Mouse (Mus musculus): Measurements from ENCODE around the gene Naaladl1. TPM values are rescaled to one million over a fixed set of nuclear protein-coding genes. Genes with fewer than 3 reads are reported as not detected.

The Naaladl1 gene
- total RNA-seq, 1 experiment from 2014 or later: not detected

GRCm38 (mm10) chr19:6076564-6077393 is 28.8 kb upstream of the Naaladl1 start, which contains the start of gene Vps51:
Gene Vps51, minus strand, starts transcription at chr19:6077231.
- peak; percentile 87 to 97 for ATAC-seq (replicated peaks in 1 of 2; ENCODE audit: insufficient read depth in 1 of 2, low FRiP score in 2 of 2, low TSS enrichment in 1 of 2, low read depth in 1 of 2, poor library complexity in 2 of 2, severe bottlenecking in 2 of 2)

DNA sequence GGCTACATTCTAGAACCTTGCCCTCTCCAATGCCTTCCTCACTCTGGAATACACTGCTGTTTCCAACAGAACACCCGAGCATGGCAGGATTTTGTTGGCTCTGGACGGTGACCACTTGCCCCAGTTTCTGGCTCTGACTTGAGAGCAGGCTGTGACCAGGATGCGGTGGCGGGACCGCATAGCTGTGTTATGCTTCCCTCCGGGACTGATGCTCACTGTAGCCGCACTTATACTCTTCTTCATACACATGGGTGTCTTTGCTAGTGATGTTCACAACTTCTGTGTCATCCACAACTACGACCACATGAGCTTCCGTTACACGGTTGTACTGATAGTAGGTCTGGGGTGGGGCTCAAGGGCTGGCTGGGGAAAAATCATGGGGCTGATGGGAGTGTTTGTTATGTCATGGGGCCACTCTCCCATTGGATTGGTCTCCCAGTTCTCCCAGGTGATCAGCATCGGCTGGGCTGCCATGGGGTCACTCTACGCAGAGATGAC is 25.6 kb upstream of the Naaladl1 start, which contains the start of gene Tmem262:
Tmem262 (plus strand) TSS at position 51 of the 498 bp plus-strand sequence.
- ATAC-seq (replicated peaks in 1 of 2; ENCODE audit: insufficient read depth in 1 of 2, low FRiP score in 2 of 2, low TSS enrichment in 1 of 2, low read depth in 1 of 2, poor library complexity in 2 of 2, severe bottlenecking in 2 of 2): no peak

GRCm38 (mm10) chr19:6082156-6082555 is 23.4 kb upstream of the Naaladl1 start, which contains the start of gene Gm28374:
Gene Gm28374, minus strand, starts transcription at chr19:6082256.
- no peak for ATAC-seq (replicated peaks in 1 of 2; ENCODE audit: insufficient read depth in 1 of 2, low FRiP score in 2 of 2, low TSS enrichment in 1 of 2, low read depth in 1 of 2, poor library complexity in 2 of 2, severe bottlenecking in 2 of 2)

DNA sequence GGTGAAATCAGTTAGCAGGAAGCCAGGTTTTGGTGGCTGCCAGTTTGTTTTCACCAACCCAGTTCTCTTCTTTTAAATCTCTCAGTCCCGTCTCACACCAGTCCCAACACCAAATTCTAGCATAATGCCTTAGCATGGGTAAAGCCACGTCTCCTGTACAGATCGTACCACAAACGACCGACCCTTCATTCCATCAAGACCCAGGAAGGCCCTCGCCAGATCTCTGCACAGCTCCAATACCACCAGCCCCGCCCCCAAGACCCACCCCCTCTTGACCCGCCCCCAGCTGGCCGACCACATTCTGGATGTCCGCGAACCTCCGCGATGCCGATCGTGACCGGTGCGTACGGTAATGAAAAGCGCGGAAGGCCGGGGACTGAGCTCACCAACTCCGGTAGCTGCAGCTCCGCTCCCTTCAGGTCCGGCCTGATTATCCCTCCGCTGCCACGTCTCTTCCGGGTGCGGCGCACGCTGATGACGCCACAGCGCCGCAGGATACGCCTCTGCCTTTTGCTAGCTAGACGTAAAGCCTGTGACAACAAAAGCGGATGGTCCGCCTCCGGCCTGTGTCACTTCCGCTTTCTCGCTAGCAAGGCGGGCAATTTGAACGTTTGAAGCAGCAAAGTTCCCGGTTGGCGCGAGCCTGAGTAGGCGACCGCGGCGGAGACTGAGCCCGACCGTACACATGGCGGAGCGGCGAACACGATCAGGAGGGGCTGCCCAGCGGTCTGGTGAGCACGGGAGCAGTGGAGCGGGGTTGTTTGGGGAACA is 20.9 kb upstream of the Naaladl1 start, which contains the start of the genes Zfpl1 and Cdca5:
Zfpl1 (minus strand) TSS at position 479 of the 771 bp plus-strand sequence.
Cdca5 (plus strand) TSS at position 506 of the 771 bp plus-strand sequence.
- ATAC-seq (replicated peaks in 1 of 2; ENCODE audit: insufficient read depth in 1 of 2, low FRiP score in 2 of 2, low TSS enrichment in 1 of 2, low read depth in 1 of 2, poor library complexity in 2 of 2, severe bottlenecking in 2 of 2): peak; percentile 84 to 97

DNA sequence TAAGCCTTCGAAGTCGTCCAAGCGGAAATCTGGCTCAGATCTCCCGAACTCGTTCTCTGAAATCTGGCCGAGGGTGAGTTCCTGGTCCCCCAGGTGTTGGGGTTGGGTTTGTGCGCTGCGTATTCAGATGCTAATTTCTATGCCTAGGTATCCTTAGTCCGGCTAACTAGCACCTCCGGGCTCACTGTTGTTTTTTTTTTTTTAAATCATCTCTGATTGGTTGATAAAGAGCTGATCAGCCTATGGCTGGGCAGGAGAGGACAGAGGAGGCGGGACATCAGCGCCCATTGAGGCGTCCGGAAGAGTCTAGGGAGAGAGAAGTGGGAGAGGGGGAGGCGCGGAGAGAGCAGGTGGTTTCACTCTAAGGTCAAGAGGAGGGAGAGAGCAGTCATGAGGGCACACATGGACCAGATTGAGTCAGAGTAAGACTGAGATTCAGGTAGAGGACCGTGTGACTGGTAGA is 20.1 kb upstream of the Naaladl1 start:
- peak; percentile 62 to 74 for ATAC-seq (replicated peaks in 1 of 2; ENCODE audit: insufficient read depth in 1 of 2, low FRiP score in 2 of 2, low TSS enrichment in 1 of 2, low read depth in 1 of 2, poor library complexity in 2 of 2, severe bottlenecking in 2 of 2)

DNA sequence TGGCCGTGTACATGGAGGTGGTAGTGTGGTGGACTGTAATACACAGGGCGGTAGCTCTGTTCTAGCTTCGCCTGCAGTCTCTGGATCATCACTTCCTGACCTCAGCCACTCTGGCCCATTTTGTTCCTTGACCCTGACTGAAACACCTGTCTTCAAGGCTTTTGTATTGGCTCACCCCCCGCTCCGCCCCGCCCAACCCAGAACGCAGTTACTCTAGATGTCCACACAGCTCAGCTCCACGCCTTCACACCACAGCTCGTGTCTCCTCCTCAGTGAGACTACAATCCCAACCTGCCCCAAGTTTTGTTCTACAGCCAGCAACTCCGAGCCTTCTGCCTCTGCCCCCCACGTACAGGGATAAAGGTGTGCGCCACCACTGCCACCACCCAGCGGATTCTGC is 16.7 kb upstream of the Naaladl1 start:
- no peak for ATAC-seq (replicated peaks in 1 of 2; ENCODE audit: insufficient read depth in 1 of 2, low FRiP score in 2 of 2, low TSS enrichment in 1 of 2, low read depth in 1 of 2, poor library complexity in 2 of 2, severe bottlenecking in 2 of 2)

- ATAC-seq (replicated peaks in 1 of 2; ENCODE audit: insufficient read depth in 1 of 2, low FRiP score in 2 of 2, low TSS enrichment in 1 of 2, low read depth in 1 of 2, poor library complexity in 2 of 2, severe bottlenecking in 2 of 2): no peak
These were observed 11.5 kb upstream of the Naaladl1 start, which contains the start of gene AC131692.1 for GRCm38 (mm10) chr19:6094119-6094518. Gene AC131692.1, plus strand, starts transcription at chr19:6094419.

GRCm38 (mm10) chr19:6097847-6098246 is 7.7 kb upstream of the Naaladl1 start:
- ATAC-seq (replicated peaks in 1 of 2; ENCODE audit: insufficient read depth in 1 of 2, low FRiP score in 2 of 2, low TSS enrichment in 1 of 2, low read depth in 1 of 2, poor library complexity in 2 of 2, severe bottlenecking in 2 of 2): no peak

DNA sequence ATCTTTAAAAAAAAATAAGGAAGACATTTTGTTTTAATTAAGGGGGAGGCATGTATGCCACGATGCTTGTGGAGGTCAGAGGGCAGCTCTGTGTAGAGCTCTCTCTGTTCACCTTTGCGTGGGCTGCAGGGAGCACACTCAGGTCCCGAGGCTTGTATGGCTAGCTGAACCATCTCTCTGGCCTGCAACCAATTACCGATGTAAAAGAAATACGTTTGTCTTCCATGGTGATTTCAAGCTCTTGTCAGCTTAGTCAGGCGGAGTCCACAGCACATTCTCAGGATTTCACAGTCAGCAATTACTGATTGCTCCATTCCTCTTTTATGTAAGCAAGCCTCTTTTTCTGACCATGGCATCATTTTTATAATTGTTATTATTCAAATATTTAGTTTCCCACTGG is 4.4 kb upstream of the Naaladl1 start:
- ATAC-seq (replicated peaks in 1 of 2; ENCODE audit: insufficient read depth in 1 of 2, low FRiP score in 2 of 2, low TSS enrichment in 1 of 2, low read depth in 1 of 2, poor library complexity in 2 of 2, severe bottlenecking in 2 of 2): no peak

DNA sequence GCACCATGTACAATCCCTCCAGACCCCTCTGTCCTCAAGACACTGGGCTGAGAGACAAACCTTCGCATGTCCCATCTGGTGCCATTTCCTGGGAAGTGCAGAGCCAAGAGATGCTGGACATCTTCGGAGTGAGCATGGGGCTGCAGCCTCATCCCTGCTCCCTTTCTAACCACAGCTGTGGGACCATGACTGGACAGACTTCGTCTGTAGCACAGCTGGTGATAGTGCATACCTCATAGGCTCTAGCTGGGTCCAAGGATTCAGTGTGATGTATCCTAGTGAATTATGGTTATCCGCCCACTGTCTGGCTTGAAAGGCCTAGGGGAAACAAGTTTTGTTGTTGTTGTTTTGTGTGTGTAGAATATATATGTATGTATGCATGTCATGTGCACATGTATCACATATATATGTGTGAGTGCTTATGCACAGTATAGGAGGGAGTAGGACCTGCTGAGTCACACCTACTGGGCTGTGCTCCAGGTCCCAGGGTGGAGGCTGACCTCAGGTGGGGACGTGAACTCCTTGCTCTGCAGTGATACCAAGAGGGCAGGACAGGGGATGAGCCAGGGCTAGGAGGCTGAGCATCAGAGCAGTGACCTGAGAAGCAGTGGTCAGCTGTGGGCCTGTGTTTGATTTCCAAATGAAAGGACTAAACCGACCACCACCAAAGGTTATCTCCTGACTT is 3.3 kb upstream of the Naaladl1 start:
- ATAC-seq (replicated peaks in 1 of 2; ENCODE audit: insufficient read depth in 1 of 2, low FRiP score in 2 of 2, low TSS enrichment in 1 of 2, low read depth in 1 of 2, poor library complexity in 2 of 2, severe bottlenecking in 2 of 2): no peak

DNA sequence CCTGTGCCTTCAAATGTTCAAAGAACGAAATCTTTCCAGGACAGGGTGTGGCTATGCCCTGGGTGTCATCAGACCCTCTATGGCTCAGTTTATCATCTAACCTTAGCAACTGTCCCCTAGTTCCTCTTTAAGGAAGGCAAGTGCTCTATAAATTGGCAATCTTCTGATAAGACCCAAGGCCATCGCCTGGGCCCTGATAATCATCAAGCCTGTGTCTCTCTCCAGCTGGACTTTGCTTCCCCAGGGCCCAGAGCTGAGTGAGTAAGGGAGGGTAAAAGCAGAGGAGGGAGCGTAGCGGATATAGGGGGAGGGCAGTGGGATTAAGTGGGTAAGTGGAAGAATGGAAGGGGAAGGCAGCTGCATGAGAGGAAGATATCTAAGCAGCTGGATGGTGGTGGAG is 1.1 kb upstream of the Naaladl1 start:
- ATAC-seq (replicated peaks in 1 of 2; ENCODE audit: insufficient read depth in 1 of 2, low FRiP score in 2 of 2, low TSS enrichment in 1 of 2, low read depth in 1 of 2, poor library complexity in 2 of 2, severe bottlenecking in 2 of 2): no peak

DNA sequence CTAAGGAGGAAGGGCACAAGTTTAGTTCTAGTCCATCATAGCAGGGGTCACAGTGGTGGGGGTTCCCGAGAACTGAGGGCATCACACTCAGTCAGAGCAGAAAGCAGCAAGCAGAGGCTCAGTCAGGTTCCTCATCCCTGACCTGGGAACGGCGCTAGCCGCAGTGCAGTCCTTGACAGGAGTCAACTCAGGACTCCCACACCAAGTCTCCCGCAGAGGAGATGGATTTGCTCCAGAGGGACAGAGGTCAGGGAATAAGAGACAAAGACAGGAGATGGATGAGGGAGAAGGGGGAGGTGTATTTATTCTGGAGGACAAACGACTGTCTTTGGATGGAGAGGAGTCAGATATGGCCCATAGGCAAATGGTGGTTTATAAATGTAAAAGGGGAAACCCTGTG is 7.5 kb downstream of the Naaladl1 start:
- ATAC-seq (replicated peaks in 1 of 2; ENCODE audit: insufficient read depth in 1 of 2, low FRiP score in 2 of 2, low TSS enrichment in 1 of 2, low read depth in 1 of 2, poor library complexity in 2 of 2, severe bottlenecking in 2 of 2): no peak

- ATAC-seq (replicated peaks in 1 of 2; ENCODE audit: insufficient read depth in 1 of 2, low FRiP score in 2 of 2, low TSS enrichment in 1 of 2, low read depth in 1 of 2, poor library complexity in 2 of 2, severe bottlenecking in 2 of 2): no peak
These were observed 10.7 kb downstream of the Naaladl1 start for GRCm38 (mm10) chr19:6116113-6116850.

GRCm38 (mm10) chr19:6117346-6117985 is 11.9 kb downstream of the Naaladl1 start:
- ATAC-seq (replicated peaks in 1 of 2; ENCODE audit: insufficient read depth in 1 of 2, low FRiP score in 2 of 2, low TSS enrichment in 1 of 2, low read depth in 1 of 2, poor library complexity in 2 of 2, severe bottlenecking in 2 of 2): no peak

DNA sequence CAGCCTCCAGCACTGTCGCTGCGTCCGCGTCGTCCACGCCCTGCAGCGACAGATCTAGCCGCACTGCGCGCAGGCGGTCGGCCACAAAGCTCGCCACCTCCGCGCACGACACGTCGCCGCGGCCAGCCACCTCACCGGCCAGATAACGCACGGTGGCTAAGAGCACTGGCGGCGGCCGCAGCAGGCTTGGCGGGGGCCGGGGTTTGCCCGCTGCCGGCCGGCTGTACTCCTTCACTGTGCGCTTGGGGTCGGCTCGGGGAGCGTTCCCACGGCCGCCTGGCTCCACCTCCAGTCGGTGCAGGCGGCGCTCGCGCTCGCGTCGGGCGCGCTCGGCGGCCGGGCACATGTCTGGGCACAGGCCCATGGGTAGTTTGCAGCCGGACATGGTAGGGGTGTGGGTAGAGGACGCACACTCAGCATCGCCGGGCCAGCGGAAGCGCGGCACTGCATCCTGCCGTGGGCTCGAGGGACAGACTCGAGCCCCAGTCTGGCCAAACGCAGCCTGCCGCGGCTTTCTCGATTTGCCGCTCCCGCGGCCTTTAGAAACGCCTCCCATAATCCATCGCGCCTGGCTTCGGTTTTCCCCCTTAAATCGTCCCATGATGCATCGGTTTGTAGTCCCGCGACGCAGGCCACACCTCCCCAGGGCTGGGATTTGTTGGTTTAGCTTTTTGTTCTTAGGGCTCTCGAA is 12.5 kb downstream of the Naaladl1 start, which contains the start of gene Sac3d1:
Sac3d1 (minus strand) TSS at position 665 of the 691 bp plus-strand sequence.
- peak; percentile 86 to 92 for ATAC-seq (replicated peaks in 1 of 2; ENCODE audit: insufficient read depth in 1 of 2, low FRiP score in 2 of 2, low TSS enrichment in 1 of 2, low read depth in 1 of 2, poor library complexity in 2 of 2, severe bottlenecking in 2 of 2)

All from hematopoietic stem cell, adult 5-6 weeks (primary cell).